Mouse (Mus musculus) spleen, postnatal 10 days (tissue): Measurements from ENCODE around the gene Tex101.
"Not testable (repeated sequence)": the region's sequence is repeated elsewhere in the genome, so short reads cannot be mapped to it uniquely, and the experiment has no call there.

Experiments
- DNase-seq, 2 experiments: peaks; one replicate each; pipeline ENCODE4 v3.0.0; 2021 to 2022; ENCODE audit warnings: low spot score in 2 of 2

The Tex101 gene

DNA sequence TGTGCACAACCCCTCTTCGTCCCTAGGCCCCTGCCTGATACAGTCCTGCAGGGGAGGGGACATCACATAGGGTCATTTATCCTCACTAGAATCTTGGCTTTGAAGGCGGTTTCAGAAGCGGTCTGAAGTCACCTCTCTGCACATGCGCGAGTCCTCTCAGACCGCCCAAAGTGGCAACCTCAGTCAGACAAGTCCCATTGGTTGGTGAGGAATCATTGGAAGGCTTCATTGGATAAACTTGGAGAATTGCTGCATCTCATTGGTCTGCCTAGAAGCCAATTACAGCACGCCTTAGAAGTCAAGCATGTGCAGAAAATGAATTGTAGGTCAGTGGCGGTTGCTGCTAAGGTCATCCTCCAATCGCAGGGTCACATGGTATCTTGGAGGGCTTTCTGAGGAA is at the start of gene Tex101:
Gene Tex101 (minus strand): TSS at position 101 of the 400 bp plus-strand sequence.
- no peak for DNase-seq

DNA sequence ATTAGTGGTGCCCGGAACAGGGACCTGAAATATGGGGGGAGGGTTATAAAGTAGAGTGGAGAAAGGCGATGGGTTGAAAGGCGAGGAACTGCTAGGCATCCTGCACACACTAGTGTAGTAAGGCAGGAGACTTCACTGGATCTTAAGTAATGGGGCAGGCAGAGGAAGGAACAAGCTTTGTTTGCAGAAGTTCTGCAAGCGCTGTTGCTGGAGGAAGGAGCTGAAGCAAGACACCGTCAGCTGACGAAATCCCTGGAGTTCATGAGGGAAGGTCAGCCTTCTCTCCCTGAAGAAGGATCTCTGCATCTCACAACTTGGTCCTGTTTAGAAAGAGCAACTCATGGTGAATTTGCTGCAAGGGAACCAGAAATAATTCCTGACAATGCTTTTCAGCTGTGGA is 38.6 kb upstream of the Tex101 start:
- no peak for DNase-seq

DNA sequence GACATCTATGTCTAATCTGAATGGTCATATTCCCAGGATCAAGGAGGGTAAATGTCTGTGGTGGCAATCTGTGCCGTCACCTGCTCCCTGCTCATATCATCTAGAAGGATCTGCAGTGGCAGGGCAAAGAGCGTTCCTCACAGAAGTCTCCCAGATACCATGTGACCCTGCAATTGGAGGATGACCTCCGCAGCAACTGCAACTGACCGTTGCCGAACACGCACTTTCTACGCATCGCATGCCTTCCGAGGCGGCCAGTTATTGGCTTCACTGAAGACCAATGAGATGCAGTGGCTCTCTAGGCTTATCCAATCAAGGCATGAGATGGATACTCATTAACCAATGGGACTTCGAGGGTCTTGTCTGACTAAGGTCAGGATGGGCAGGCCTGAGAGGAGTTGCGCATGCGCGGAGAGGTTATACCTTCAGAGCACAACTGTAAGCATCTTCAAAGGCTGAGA is 32.4 kb upstream of the Tex101 start, which contains the start of gene BC049730:
Gene BC049730 (plus strand): TSS at position 411 of the 461 bp plus-strand sequence.
- DNase-seq = no peak

DNA sequence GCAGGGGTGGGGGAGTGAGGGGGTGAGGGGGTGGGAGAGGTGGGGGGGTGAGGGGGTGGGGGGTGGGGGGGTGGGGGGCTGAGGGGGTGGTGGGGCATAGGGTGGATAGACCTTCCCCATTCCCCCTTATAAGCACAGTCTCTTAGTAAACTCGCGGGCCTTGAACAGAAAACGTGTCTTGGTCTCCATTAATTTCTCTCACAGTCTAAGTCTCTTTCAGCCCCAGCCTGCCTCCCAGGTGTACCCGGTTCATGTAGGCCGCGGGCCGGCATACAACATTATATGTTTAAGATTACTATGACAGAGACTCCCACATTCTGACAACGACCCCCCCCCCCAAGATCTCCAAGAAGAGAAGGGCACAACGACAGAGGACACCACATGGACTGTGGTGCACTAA is 26.4 kb upstream of the Tex101 start:
- DNase-seq = not testable (repeated sequence)

DNA sequence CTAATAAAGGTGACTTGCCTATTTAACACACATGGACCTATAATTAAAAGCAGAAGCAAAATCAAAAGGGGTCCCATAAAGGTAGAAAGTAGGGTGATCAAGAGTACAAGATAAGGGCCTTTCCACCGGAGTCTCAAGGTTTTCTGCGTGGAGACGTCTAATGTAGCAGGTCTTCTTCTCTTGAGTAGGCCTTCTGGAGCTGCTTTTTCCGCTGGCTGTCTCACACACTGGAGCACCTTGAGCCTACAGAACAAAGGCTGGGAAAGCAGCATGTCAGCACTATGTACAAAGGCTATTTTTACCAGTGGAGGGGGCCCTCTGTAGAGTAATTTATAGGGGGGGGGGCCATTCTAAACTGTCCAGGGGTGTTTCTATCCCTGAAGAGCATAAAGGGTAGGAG is 21.4 kb upstream of the Tex101 start:
- not testable (repeated sequence) for DNase-seq

DNA sequence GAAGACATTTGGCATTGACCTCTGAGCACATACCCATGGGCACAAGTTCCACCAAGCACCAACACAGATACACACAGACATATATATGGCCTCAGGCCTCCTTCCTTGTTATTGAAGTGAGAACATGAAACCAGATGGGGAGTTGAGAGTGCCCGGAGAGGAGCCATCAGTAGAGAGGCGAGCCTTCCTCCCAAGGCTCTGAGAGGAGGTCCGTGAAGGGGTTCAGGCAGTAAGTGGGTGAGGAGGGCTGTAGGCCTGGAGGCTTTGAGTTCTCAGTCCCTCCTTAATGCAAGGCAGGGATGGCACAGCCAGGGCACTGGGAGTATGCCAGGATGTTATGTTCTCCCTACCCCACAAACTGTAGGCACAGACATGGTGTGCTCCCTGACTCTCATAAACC is 16.2 kb upstream of the Tex101 start:
- DNase-seq = not testable (repeated sequence)

DNA sequence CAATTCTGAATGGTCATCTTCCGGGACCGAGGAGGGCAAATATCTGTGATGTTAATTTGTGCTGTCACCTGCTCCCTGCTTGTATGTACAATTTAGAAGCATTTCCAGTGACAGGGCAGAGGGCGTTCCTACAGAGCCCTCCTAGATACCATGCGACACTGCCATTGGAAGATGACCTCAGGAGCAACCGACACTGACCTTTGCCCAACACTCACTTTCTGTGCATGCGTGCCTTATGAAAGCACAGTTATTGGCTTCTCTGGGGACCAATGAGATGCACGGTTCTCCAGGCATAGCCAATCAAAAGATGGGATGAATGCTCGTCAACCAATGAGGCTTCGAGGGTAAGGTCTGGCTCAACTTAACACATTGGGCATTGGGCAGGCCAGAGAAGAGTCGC is 11.0 kb upstream of the Tex101 start:
- DNase-seq = not testable (repeated sequence)

DNA sequence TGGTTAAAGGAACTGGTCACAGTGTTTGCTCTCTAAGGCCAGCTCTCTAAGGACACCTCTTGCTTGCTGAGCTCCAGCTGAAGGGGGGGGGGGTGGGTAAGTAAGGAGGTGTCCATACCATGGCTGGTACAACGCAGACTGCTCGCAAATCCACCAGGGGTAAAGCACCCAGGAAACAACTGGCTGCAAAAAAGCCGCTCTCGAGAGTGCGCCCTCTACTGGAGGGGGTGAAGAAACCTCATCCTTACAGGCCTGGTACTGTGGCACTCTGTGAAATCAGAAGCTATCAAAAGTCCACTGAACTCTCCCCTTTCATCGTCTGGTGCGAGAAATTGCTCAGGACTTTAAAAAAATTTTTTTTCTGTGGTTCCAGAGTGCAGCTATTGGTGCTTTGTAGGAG is 7.6 kb upstream of the Tex101 start:
- peak in 1 of 2 experiments; percentile 47 for DNase-seq

DNA sequence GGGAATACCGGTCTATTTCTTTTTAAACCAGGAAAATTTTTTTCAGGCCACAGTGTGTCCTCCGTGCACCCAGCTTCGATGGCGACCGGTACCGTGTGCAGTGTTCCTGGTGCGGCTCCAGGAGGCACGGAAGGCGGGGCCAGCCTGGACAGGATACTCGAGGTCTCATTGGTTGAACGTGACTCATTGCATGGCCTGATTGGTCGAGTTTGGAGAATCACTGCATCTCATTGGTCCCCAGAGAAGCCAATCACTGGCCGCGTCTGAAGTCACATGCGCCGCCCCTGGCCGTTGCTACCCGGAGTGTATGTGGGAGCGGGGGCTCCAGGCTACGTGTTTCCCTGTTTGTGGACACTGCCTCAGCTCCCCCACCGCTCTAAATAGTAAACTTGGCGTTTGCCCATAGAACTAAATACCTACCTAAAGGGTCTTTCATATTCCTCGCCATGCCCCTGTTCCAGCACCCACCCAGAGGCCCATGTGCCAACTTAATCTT is 4.5 kb downstream of the Tex101 start:
- DNase-seq = no peak

DNA sequence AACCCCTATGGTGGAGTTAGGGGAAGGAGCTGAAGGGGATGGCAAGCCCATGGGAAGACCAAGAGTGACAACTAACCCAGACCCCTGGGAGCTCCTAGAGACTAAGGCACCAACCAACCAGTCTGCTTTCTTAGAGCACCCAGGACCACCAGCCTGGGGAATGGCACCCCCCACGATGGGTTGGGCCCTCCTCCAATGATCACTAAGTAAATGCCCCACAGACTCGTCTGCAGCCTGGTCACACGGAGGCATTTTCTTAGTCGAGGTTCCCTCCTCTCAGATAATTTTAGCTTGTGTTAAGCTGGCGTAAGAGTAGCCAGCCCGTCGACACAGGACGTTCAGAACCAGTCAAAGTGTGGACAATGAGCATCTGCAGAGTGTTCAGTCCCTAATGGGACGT is 11.5 kb downstream of the Tex101 start:
- no peak for DNase-seq

DNA sequence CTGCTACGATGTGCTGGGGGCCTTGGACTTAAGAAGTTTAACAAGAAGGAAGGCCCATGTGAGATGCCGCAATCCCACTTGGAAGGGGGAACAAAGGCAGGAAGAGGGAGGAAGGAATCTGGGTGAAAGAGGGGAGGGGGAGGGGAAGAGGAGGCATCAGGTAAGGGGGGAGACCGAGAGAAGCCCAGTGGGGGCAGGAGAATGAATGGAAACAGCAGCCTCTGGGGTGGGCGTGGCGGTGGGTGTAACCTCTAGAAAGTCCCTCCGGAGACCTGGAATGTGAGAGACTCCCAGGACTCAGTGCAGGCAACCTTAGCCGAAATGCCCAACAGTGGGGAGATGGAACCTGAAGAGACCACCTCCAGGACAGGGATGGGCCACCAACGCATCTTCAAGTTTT is 12.2 kb downstream of the Tex101 start:
- no peak for DNase-seq

DNA sequence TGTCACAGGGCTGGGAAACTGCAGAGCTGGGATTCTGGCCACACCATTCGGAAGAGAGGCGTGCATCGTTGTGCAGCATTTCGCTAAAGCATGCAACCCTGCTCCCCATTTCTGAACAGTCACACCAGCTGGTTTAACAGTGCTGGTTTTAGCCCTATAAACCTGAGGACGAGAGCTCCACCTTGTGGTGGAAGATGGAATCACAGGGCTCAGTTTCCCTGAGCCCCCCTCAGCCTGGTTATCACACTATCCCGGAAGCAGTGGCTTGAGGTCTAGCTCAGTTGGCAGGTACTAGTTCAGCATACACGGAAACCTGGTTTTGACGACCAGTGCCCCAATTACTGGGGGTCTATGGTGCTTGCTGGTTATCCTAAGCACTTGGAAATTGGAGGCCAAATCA is 13.9 kb downstream of the Tex101 start:
- peak; percentile 58 to 81 for DNase-seq

DNA sequence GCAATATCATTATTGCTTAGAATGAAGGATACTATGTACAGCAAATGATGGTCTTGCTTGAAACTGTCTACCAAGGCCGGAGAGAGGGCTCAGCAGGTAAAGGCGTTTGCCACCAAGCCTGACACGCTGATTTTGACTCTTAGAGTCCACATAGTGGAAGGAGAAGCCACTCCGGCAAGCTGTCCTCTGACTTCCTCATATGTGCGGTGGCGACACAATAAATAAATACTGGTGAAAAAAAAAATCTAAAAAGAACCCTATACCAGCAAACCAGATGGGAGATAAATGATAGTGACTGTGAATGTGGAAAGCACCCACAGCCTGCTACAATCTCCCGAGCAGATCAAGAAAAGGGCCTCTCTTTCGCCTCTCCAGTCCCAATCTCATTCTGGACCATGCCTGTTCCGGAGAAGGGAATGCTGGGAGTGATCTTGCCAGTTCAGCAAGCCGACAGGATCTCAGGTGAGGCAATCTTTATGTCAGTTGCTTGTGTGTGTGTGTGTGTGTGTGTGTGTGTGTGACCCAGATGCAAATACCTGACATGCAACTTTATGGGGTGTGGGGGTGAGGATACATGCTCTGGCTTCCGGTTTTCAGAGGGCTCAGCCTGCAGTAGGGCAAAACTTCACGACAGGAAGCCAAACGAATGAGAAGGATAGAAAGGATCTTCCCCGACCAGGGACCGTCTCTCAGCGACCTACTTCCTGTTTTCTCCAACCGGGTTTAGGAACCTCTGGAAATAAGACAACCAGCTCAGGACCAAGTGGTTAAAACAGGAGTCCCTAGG is 15.2 kb downstream of the Tex101 start:
- peak; percentile 15 to 18 for DNase-seq

DNA sequence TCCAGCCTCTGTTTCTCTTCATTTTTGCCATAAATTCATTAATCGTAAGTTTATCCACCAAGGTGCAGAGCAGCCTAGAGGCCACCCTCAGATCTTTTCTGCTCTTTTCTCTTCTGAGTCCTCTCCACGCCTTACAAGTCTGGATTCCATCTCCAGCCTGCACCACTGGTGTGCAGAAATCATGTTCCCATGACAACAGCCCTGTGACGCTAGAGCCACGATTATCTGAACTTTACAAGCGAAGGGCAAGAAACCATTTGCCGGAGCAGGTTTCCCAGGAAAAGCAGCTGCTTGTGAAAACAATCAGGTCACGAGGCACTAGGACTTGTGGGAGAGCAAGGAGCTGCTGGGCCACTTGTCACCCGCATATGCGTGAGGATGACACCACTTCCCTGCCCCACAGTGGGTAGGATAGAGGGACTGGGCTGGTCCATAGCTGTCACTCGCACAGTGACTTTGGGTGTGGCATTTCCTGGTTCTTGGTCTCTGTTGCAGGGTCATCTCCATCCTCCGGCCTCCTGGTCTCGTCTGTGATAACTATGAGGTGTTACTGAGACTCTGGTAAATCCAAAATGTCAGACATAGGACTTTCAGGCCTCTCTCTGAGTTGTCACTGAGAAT is 16.6 kb downstream of the Tex101 start:
- no peak for DNase-seq

DNA sequence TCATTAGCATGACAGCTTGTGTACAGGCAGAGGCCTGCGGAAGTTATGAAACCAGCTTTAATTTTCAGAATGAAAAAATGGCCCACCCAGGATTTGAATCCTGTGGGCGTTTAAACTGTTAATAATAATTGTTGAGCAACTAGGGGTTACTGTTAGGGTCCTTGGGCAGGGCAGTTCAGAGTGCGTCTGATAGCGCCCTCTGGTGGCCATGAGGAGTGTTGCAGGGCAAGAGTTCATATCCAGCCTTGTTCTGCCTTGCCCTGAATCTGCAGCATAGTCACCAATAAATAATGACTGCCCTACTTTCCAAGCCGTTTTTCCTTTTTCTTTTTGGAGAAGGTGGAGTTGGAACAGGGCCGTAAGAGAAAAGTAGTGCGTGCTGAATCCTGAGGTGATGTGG is 22.8 kb downstream of the Tex101 start:
- DNase-seq = peak; percentile 34 to 73

DNA sequence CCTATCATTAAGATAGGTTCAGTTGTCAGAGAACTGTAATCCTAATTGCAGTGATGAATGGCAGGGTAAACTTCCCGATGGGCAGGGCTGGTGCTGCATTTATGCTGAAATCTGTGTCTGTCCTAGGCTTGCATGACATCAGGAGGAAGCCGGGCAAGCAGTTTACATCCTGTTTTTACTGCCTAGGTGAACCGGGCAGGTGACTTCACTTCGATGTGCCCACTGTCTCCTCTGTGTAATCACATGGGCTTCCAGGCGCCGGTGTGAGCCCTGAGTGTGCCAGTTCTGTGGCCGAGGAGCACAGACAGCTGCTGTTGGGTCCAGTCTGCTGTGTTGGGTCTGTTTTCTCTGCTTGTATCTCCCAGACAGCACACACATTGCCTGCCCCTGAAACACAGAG is 30.0 kb downstream of the Tex101 start:
- no peak for DNase-seq

DNA sequence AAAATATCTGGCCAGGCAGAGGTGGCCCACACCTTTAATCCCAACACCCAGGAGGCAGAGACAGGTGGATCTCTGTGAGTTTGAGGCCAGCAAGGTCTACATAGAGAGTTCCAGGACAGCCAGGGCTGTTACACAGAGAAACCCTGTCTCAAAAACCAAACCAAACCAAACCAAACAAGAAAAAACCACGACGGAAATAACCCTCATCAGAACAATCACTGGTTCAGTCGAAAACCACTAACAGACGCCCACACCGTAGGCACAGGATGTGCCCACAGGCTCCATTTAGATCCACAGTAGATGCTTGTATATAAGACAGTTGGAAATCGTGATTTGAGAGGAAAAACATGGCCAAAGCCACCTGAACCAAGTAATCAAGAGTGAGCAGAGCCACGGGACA is 31.5 kb downstream of the Tex101 start:
- no peak for DNase-seq

DNA sequence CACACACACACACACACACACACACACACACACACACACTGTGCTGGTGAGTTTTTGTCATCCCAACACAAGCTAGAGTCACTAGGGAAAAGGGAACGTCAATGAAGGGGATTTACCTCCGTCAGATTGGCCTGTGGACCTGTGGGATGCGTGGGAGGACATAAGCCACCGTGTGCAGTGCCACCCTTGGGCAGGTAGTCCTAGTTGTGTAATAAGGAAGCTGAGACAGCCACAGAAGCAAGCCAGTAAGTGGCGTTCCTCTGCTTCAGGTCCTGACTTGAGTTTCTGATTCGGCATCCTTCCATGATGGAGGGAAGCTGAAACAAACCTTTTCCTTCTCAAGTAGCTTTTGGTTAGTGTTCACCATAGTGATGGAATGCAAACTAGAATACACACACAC is 32.0 kb downstream of the Tex101 start:
- no peak for DNase-seq

DNA sequence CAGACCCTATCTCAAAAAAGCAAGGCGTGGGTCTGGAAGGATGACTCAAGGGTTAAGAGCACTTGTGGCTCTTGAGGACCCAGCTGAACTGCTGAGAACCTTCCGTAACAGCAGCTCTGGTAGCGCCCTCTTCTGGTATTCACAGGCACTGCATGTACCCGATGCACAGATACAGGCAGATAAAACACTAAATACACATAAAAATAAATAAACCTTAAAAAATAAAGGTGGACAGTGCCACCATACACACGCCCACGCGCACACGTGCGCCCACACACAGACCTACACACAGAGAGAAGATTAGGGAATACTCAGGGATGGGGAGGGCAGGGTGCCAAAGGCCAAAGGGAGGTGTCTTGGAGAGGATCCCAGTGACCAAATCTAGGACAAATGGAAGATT is 34.0 kb downstream of the Tex101 start:
- DNase-seq = peak; percentile 39 to 79

DNA sequence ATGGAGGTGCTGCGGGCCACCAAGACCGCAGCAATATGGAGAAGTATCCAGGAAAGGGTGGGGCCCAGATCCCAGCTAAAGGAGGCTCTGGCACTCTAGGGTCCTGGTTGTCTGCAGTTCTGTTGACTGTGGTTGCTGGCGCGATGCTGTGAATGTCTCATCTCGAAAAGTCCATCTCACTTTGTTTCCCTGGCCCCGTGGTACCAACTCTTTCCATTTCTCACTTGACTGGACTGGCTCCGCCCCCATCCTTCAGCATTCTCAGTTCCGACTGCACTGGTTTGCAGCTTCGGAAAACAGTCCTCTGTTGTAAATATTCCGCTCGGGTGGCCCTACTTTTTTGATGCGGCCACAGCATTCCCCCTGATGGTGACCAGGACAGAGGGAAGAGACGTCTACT is 36.0 kb downstream of the Tex101 start:
- DNase-seq = no peak

DNA sequence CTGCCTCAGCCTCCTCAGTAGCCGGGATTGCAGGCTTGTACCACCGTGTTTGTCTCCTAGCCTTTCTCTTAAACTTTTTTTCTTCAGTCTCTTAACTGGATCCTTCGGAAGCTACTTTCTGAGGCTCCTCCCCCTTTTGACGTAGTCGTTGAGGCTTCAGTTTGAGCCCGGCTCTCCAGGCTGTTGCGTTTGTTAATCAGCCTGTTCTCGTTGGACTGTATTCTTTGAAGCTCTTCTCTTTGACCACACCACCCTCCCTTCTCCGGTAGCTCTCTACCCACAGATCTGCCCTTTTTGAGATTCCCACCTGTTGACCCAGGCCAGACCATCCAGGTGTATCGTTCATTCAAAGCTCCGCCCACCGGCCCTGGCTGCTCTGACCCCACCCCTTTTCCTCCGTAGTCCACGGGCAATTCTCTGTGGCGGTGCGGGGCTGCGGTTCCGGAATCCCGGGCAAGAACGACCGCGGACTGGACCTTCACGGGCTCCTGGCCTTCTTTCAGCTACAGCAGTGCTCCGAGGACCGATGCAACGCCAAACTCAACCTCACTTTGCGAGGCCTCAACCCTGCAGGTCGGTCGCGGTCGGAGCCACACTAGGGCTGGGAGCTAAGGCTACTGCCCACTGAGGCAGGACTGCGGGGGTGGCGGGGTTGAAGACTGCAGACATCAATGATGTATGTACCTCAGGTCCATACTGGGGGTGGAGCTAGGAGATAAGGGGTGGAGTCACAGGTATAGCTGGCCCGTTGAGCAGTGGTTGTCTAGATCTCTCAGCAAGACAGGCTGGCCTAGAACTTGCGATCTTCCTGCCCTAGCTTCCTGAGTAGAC is 38.2 kb downstream of the Tex101 start:
- peak in 1 of 2 experiments; percentile 34 for DNase-seq

DNA sequence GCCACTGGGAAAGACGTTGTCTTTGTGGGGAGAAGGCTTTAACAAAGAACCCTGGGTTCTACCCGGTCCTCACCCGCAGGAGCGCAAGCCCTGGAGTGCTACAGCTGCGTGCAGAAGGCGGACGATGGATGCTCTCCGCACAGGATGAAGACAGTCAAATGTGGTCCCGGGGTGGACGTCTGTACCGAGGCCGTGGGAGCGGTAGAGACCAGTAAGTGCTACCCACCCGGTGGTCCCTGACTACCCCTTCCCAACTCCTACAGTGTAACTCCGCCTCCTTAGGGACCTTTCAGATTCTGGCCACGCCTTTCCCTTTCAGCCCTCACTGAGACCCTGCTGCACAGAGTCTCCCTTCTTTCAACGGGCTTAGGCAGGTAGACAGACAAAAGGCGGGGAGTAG is 39.4 kb downstream of the Tex101 start:
- no peak for DNase-seq
